Mouse (Mus musculus) embryonic fibroblast, embryonic 13.5 days (primary cell): ENCODE measurements around the gene Ikzf1. TPM values are rescaled to one million over a fixed set of nuclear protein-coding genes. Genes with fewer than 3 reads are reported as not detected.

ENCODE experiments used
- H3K27ac ChIP-seq: 2 replicates; pipeline ENCODE4 v1.5.1; 2012; ENCODE audit warnings: low read length, control low read depth, inconsistent platforms; ENCODE audit not compliant: insufficient read depth
- H3K4me1 ChIP-seq: 2 replicates; pipeline ENCODE4 v1.6.1; 2011; ENCODE audit warnings: low read length; ENCODE audit not compliant: control insufficient read depth, insufficient read depth
- H3K4me3 ChIP-seq: 2 replicates; pipeline ENCODE4 v1.5.1; 2011; ENCODE audit warnings: mild to moderate bottlenecking, control low read depth, low read length; ENCODE audit not compliant: insufficient read depth
- CTCF ChIP-seq: IDR thresholded peaks from 2 replicates; pipeline ENCODE4 v1.5.1; 2011; ENCODE audit warnings: mild to moderate bottlenecking, control low read depth, low read length, moderate library complexity, borderline replicate concordance; ENCODE audit not compliant: insufficient read depth
- POLR2A ChIP-seq: IDR thresholded peaks from 2 replicates; pipeline ENCODE4 v1.6.1; 2011; ENCODE audit warnings: low read depth, mild to moderate bottlenecking, control low read depth, low read length, moderate library complexity
- polyA plus RNA-seq: library from polyadenylated mRNA; stranded (reverse); fragments of >200 nt; gene quantifications from 2 replicates; pipeline ENCODE4 v1.2.4, GENCODE M21; 2011; ENCODE audit warnings: low read depth; ENCODE audit not compliant: missing spikeins, insufficient read length

The Ikzf1 gene
- polyA plus RNA-seq, 1 experiment = 0.21 TPM

DNA sequence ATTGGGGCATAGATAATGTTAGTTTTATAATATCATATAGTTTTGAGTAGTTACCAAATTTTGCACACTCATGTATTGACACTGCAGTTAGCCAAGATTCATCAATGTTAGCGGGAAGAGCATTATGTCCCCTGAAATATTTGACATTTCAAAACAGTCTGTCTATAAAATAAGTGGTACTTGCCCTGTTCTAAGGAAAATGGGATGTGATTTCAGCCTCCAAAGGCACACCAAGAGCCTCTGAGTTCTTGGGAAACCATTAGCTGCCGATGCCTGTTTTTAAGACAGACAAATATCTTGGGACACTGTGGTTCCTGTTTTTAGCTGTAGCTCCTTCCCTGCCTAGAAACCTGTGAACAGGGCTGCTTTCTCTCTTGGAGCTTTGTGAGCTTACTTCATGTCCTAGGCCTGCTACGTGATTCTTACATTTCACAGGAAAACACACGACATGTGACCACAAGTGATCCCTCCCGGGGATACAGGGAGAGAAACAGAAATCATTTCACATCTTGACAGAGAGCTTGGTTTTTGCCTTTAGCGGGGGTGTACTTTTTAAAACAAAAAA is 4.0 kb downstream of the Ikzf1 start:
- Histone ChIP-seq H3K27ac (no peak overlapping the region), H3K4me1 (no peaks in the 10 kb centered on the region; the same call in 1 of the 2 replicates), H3K4me3 (no peak overlapping the region)
- TF ChIP-seq POLR2A = no peak
- no peak for TF ChIP-seq CTCF

DNA sequence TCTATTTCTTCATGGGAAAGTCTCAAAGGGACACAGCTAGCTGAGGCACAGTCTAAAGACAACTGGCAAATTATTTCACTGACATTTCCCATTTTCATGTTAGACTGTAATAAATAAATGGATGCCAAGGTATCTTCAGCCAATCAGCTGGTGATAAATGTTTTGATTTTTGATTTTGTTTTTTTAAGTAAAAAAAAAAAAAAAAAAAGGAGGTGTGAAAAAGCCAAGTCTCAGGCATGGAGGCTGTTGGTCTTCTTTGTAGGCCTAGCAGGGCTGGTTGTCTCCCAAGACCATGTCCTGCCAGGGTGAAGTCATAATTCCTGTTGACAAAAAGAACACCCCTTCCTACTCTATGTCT is 4.9 kb downstream of the Ikzf1 start:
- Histone ChIP-seq H3K4me3 (no peak overlapping the region), H3K4me1 (no peaks in the 10 kb centered on the region; the same call in 1 of the 2 replicates), H3K27ac (no peak overlapping the region)
- no peak for TF ChIP-seq CTCF
- no peak for TF ChIP-seq POLR2A

DNA sequence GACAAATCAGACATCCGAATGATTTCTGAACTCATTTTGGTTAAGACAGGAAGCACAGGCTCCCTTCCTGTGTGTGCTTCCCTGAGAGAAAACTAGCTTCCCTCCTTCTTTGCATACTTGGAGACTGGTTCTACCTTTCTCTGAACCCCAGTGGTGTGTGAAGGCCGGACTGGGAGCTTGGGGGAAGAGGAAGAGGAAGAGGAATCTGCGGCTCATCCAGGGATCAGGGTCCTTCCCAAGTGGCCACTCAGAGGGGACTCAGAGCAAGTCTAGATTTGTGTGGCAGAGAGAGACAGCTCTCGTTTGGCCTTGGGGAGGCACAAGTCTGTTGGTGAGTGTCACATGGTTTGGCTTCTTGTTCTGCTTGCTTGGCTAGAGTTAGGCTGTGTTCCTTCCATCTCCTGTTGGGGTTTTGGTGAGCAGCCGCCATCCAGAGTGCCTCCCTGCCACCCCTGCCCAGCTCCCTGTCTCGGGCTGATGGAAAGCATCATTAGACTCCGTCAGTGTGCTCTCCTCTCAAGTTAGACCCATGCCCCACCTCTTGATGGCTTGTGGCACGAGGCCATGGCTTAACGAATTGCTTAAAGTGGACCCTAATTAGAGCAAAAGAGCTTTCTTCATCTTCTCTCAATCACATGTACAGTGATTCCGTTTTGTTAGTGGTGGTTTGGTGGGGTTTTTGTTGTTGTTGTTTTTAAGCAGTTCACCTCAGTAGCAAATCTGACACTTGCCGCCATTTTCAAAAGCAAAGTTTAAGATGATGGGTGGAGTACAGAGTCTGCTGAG is 5.4 kb downstream of the Ikzf1 start:
- H3K27ac ChIP-seq = no peak overlapping the region
- no peaks in the 10 kb centered on the region; the same call in 1 of the 2 replicates for H3K4me1 ChIP-seq
- TF ChIP-seq CTCF (no peak), POLR2A (no peak)
- H3K4me3 ChIP-seq = no peak overlapping the region

DNA sequence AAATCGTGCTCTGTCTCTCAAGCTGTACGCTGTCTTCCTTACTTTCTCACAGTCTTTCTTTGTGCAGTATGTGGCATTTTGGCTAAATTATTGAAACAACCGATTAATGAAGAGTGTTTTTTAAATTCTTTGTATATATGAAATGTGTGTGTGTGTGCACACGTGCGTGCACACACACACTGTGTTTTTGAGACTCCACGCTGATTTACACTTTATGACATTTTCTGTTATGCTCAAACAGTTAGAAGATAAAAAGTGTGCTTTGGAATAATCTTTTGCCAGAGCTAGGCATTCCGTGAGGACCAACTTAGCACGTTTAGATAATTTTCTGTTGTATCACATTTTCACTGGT is 6.0 kb downstream of the Ikzf1 start:
- TF ChIP-seq POLR2A = no peak
- no peak for TF ChIP-seq CTCF
- H3K4me1 ChIP-seq = no peaks in the 10 kb centered on the region; the same call in 1 of the 2 replicates
- no peak overlapping the region for H3K4me3 ChIP-seq
- H3K27ac ChIP-seq = no peak overlapping the region

DNA sequence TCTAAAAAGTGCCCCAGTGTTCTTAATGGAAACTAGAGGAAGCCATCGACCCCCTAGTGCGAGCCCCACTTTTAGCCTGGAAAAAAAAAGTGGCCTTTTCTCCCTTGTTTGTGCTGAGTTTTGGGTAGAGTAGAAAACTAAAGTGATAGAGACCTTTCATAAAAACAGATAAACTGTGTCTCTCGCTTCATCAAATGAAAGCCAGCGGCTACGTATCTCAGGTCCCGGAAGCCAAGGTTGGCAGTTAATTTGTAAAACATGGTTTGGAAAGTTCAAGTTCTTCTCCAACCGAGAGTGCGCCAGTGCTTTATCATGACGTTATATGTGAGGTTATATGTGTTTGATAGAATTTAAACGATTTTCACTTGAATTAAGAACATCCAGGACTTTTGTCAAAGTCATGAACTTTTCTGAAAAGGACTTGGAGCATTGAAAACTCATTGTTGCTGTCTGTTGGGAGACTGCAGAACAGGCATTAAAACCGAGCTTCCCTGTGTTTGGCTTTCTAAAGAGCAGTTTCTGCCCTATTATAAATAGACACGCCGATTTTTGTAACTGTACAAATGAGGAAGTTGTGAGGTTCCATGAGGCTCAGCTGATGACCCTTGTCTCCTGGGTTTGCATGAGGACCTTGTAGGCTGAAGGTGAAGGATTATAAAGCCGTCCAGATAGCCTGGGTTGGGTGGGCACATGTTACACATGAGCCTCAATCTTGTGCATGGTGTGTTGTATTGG is 6.7 kb downstream of the Ikzf1 start:
- Histone ChIP-seq H3K4me1 (no peaks in the 10 kb centered on the region; the same call in 1 of the 2 replicates), H3K27ac (no peak overlapping the region)
- TF ChIP-seq CTCF (no peak), POLR2A (no peak)

DNA sequence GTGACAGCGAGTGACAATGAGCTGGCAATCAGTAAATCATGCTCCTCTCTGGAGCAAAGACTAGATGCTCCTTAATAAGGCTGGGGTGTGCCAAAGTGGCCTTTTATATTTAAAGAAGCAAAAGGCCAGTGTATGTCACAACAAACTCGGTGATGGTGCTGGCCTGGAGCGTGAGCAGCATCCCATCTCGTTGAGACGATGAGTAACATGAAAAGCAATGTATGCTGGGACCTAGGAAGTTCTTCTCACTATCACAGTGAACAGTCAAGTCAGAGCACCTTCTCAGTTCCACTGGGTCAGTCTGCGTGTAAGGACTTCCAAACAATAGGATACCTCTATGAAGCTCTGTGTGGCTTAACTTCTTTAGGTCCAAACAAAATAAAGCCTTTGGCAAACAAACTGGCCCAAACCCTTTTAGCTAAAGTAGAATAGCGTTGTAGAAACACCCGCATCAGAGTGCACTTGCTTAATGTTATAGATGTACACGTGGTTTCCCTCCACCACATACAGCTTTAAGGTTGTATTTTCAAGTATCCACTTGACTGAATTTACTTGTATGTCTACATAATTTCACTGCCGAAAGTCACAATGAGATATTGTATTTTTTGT is 7.9 kb downstream of the Ikzf1 start:
- H3K27ac ChIP-seq = no peak overlapping the region
- TF ChIP-seq CTCF (no peak), POLR2A (no peak)
- no peaks in the 10 kb centered on the region for H3K4me1 ChIP-seq
- no peak overlapping the region for H3K4me3 ChIP-seq

More for the DNA sequence above, 6.7 kb downstream of the Ikzf1 start:
- no peak overlapping the region for H3K4me3 ChIP-seq

DNA sequence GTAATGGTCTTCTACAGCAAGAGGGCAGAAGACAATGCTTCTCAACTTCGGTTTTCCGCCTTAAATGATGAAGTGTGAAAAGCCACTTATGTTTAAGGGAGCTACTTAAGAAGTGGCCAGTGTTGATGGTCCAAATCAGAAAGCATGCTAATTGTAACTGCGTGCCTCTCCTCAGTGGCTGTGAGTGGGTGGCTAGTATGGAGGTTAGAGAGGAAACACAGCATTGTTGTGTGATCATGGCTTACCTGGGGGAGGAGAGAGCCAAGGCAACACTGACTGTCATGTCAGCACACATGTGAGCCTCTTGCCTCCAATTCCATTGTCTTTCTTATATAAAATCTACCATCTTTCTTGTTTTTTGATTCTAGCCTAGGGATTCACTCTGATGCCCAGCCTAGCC is 8.6 kb downstream of the Ikzf1 start:
- TF ChIP-seq CTCF (no peak), POLR2A (no peak)
- H3K27ac ChIP-seq = no peak overlapping the region
- H3K4me3 ChIP-seq = no peak overlapping the region
- no peaks in the 10 kb centered on the region for H3K4me1 ChIP-seq

DNA sequence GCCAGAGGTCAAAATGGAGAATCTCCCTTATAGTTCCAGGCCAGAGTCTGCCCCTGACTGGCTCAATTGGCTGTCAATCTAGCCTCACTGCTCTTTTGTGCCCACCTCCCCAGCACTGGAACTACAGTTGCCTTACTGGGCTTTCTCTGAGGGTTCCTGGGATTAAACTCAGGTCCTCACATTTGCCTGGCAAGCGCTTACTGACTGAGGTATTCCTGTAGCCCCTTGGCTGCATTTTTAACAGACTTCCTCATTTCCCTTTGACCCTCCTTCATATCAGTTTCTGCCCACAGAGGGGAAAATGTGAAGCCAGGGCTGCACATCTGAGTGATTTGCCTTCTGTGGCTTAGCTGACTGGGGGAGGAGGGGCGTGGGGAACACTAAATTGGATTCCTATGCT is 9.3 kb downstream of the Ikzf1 start:
- TF ChIP-seq POLR2A = no peak
- TF ChIP-seq CTCF = no peak
- no peaks in the 10 kb centered on the region for H3K4me1 ChIP-seq
- no peak overlapping the region for H3K27ac ChIP-seq
- no peak overlapping the region for H3K4me3 ChIP-seq

DNA sequence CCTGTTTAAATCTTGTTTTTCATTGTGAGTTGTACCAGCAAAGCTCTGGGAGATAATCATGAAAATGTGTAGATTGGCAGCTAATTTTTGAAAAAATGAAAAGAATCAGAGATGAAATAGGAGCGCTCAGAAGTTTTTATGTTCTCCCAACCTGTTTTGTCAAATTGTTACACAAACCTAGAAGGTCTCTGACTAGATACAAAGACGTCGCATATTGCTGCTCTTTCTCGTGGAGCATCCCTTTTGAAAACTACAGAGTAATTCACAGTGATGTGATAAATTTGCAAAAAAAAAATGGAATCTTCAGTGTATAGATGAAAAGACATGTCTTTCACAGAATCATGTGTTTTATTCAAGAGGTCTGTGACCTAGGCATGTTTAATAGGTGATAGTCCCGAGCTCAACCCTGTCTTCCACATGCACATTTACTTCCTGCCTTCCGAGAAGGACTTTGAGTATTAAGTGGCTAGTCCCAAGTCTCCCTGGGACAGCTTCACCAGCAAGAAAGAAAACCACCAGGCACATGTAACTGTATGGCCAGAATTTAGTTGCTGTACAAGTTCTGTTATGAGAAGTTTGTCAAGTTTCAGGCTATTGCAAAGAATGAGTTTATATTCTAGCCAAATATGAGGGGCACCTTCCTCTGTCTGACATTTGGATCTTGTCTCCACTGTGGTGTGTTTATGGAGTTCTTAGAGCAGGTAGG is 9.8 kb downstream of the Ikzf1 start:
- Histone ChIP-seq H3K4me1 (no peaks in the 10 kb centered on the region), H3K4me3 (no peak overlapping the region), H3K27ac (no peak overlapping the region)
- TF ChIP-seq POLR2A (no peak), CTCF (no peak)
